Mouse (Mus musculus) kidney, adult 2 months (tissue): ENCODE data around the gene Onecut3. TPM values are rescaled to one million over a fixed set of nuclear protein-coding genes. Genes with fewer than 3 reads are reported as not detected.
A peak's percentile ranks its signal among the peaks of the same experiment; 100 is the strongest.

Experiments used
- DNase-seq: peaks from one replicate; pipeline ENCODE4 v3.0.0; 2021
- H3K27ac ChIP-seq: fragments of 200-500 bp; 2 replicates; pipeline ENCODE4 v1.5.1; 2012; ENCODE audit warnings: low read depth, low read length, control low read depth, inconsistent platforms; ENCODE audit not compliant: insufficient read depth
- H3K27me3 ChIP-seq: fragments of 200-500 bp; replicated peaks from 2 replicates; pipeline ENCODE4 v1.6.1; 2012; ENCODE audit warnings: mild to moderate bottlenecking, moderate library complexity, low read length, inconsistent platforms; ENCODE audit not compliant: control insufficient read depth, insufficient read depth
- H3K36me3 ChIP-seq: fragments of 200-500 bp; 2 replicates; pipeline ENCODE4 v1.6.1; 2012; ENCODE audit warnings: mild to moderate bottlenecking, moderate library complexity, low read length, inconsistent platforms; ENCODE audit not compliant: control insufficient read depth, insufficient read depth
- H3K4me1 ChIP-seq: fragments of 200-500 bp; 2 replicates; pipeline ENCODE4 v1.6.1; 2011; ENCODE audit warnings: low read length; ENCODE audit not compliant: control insufficient read depth, insufficient read depth
- H3K4me3 ChIP-seq: fragments of 200-500 bp; 2 replicates; pipeline ENCODE4 v1.5.1; 2011; ENCODE audit warnings: mild to moderate bottlenecking, low read depth, low read length, control low read depth; ENCODE audit not compliant: insufficient read depth
- CTCF ChIP-seq: fragments of 200-500 bp; conservative IDR thresholded peaks from 2 replicates; pipeline ENCODE4 v1.5.1; 2011; ENCODE audit warnings: low read depth, mild to moderate bottlenecking, control low read depth, low read length, moderate library complexity, mixed read lengths; ENCODE audit not compliant: insufficient read depth, insufficient read length
- POLR2A ChIP-seq: fragments of 200-500 bp; IDR thresholded peaks from one replicate; pipeline ENCODE4 v1.6.1; 2011; ENCODE audit warnings: low read depth, low read length, control low read depth
- WGBS: fragments of 180-500 bp; shearing (Covaris S2); methylation state at CpG from one replicate; pipeline ENCODE4 v1.1.7; 2018; 5-methylcytosine and 5-hydroxymethylcytosine counted together
- polyA plus RNA-seq: library from polyadenylated mRNA; depleted of rRNA; stranded (reverse); fragments of >200 nt; gene quantifications from 2 replicates; pipeline ENCODE4 v1.2.3, GENCODE M21; 2012; rRNA removed

The Onecut3 gene
- 0.03 TPM in 1 of 2 replicates, not detected in the other for polyA plus RNA-seq

DNA sequence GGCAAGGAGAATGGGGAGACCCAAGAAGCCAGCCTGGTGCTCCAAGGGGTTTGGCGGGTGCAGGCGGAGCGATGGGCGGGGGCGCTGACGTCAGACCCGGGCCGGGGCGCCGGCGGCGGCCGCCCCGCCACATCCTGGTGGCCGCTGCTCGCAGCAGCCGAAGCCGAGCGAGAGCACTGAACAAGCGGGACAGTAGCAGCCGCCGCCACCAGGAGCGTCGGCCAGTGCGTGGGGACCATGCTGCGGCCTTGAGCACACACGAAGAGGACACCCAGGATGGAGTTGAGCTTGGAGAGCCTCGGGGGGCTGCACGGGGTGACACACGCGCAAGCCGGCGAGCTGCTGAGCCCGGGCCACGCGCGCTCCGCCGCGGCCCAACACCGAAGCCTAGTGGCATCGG is at the start of gene Onecut3:
TSS of gene Onecut3 (plus strand) at position 104 of the 400 bp plus-strand sequence.
- Histone ChIP-seq H3K27me3 (peaks cover 16% of the 10 kb centered on the region), H3K27ac (no peak within 1 kb of the TSS), H3K4me1 (no peaks in the 10 kb centered on the region), H3K36me3 (no peaks in the 10 kb centered on the region), H3K4me3 (peak within 1 kb of the TSS; percentile 44; the same call in 1 of the 2 replicates)
- TF ChIP-seq CTCF (no peak), POLR2A (no peak)
- peak; percentile 41 for DNase-seq
- WGBS = 1% methylated on average over 36 of the region's 42 CpGs

DNA sequence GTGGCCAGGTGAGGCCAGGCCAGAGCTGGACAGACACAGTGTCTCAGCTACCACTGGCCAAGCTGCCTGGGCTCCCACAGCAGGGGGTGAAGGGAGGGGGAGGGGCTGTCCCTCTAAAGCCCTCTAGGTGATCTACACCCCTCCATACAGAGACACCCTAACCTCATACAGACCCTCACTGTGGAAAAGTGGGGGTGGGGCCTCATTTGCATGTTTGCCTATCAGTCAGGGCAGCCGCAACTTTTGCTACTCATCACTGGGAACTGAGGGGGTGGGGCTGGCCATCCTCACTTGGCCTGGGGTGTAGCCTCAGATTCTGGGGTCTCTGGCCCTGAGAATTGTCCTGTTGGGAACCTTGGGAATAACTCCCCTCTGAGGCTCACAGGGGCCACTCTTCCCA is 49.6 kb upstream of the Onecut3 start:
- WGBS = 91% methylated on average over 1 of the region's 1 CpGs
- TF ChIP-seq CTCF = no peak
- TF ChIP-seq POLR2A = no peak
- Histone ChIP-seq H3K27ac (no peak overlapping the region), H3K27me3 (no peaks in the 10 kb centered on the region), H3K36me3 (no peaks in the 10 kb centered on the region), H3K4me1 (no peaks in the 10 kb centered on the region; the same call in 1 of the 2 replicates), H3K4me3 (no peak overlapping the region)
- DNase-seq = no peak

DNA sequence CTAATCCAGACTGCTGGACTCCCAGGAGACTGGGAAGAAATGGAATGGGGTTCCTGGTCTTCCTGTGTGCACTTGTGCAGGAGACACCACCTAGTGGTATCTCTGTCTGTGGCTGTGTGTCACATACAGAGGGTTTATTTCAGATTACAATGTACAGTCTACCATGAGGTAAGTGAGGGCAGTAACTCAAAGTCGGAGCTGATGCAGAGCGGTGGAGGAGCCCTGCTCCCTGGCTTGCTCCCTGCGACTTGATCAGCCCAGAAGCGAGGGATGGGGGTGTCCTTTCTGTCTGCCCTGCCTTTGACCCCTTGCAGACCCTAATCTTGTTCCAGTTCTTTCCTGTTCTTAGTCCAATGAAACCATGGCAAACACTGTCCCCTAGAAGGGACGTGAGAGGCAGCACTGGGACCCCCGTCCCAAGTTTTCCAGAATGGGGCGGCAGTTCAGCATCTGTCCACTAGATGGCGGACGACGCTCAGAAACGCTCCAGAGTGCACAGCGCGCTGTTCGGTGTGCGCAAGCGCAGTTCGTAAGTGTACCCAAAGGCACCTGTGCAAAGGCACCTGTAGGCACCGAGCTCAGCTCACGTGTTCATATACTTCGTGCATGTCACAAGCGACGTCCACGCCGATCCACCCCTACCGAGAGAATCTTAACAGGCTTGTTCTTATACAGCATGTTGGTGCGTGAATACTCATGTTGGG is 48.6 kb upstream of the Onecut3 start:
- no peak overlapping the region for H3K27ac ChIP-seq
- H3K4me3 ChIP-seq = no peak overlapping the region
- no peaks in the 10 kb centered on the region for H3K36me3 ChIP-seq
- H3K27me3 ChIP-seq = no peaks in the 10 kb centered on the region
- no peak for TF ChIP-seq POLR2A
- TF ChIP-seq CTCF = peak; percentile 95
- H3K4me1 ChIP-seq = no peaks in the 10 kb centered on the region; the same call in 1 of the 2 replicates
- peak; percentile 85 for DNase-seq
- WGBS = 8% methylated on average over 26 of the region's 26 CpGs

DNA sequence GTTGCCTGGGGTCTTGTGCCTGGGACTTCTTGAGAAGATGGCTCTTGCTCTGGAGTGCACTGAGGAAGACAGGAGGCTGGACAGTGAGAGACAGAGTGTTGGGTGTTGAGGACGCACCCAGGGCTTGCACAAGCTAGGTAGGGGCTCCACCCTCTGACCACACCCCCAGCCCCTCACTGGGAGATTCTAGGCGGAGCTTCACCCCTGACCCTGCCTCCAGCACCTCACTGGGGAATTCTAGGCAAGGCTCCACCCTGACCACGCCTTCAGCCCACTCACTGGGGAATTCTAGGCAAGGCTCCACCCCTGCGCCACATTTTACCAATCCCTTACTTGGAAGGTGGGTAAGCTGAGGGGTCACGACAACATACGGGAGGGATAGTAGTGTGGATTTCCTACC is 44.0 kb upstream of the Onecut3 start:
- no peak for DNase-seq
- TF ChIP-seq CTCF (no peak), POLR2A (no peak)
- WGBS = 24% methylated on average over 6 of the region's 6 CpGs
- Histone ChIP-seq H3K4me3 (no peak overlapping the region), H3K4me1 (no peaks in the 10 kb centered on the region; the same call in 1 of the 2 replicates), H3K27me3 (no peaks in the 10 kb centered on the region), H3K27ac (no peak overlapping the region), H3K36me3 (no peaks in the 10 kb centered on the region)

DNA sequence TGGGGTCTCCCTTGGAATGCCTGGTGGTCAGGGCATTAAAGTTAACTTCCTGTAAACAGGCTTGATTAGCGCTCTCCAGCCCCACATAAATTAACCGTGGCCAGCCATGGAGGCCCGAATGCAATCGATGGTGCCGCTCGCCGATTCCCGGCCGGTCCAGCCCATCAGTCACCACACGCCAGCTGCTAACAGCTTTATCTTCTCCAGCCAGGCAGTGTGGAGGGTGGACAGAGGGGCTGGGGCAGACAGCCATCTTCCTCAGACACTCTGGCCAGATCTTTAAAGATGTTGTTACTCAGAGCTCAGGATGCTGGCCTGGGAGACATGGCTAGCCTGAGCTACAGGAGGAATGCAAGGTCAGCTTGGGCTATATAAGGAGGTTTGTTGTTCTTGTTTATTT is 41.0 kb upstream of the Onecut3 start:
- no peaks in the 10 kb centered on the region for H3K27me3 ChIP-seq
- H3K4me3 ChIP-seq = no peak overlapping the region
- no peak overlapping the region for H3K27ac ChIP-seq
- no peak for TF ChIP-seq POLR2A
- TF ChIP-seq CTCF = no peak
- no peaks in the 10 kb centered on the region for H3K4me1 ChIP-seq
- DNase-seq = no peak
- no peaks in the 10 kb centered on the region for H3K36me3 ChIP-seq
- 60% methylated on average over 10 of the region's 10 CpGs for WGBS

DNA sequence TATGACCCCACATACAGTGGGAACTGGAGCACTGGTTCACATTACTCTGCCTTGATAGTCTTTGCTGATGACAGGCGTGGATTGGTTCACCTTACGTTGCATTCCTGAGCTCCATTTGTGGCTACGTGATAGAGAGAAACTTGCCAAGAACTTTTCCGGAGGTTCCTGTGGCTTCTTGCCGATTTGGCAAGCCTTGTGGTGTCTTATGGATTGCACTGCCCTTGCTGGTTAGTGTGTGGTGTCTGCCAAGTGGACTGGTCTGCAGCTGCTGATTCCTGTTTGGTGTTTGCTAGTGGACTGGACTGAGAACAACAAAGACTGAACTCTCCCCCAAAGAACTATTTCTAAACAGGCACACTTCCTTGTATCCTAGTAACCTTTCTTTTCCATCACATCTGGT is 39.9 kb upstream of the Onecut3 start:
- H3K36me3 ChIP-seq = no peaks in the 10 kb centered on the region
- TF ChIP-seq POLR2A = no peak
- no peaks in the 10 kb centered on the region for H3K4me1 ChIP-seq
- DNase-seq = no peak
- H3K4me3 ChIP-seq = no peak overlapping the region
- no peaks in the 10 kb centered on the region for H3K27me3 ChIP-seq
- 88% methylated on average over 5 of the region's 5 CpGs for WGBS
- no peak overlapping the region for H3K27ac ChIP-seq

DNA sequence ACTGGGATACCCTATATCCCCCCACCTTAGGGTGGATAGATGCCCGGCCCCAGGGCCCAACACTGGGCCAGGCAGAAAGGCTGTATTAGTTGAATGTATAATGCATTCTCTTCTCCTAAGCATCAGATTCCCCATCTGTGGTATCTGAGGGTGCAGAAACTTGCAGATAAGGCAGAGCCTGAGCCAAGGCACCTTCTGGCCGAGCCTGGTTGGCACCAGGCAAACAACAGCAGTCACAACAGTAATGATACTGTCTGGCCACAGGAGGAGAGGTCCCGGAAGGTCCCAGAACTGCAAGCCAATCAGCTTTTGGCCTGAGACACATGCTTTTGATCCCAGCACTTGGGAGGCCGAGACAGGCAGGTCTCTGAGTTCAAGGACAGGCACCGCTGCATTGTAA is 38.9 kb upstream of the Onecut3 start:
- H3K27ac ChIP-seq = no peak overlapping the region
- H3K27me3 ChIP-seq = no peaks in the 10 kb centered on the region
- H3K4me3 ChIP-seq = no peak overlapping the region
- no peak for TF ChIP-seq CTCF
- H3K36me3 ChIP-seq = no peaks in the 10 kb centered on the region
- peaks cover 4% of the 10 kb centered on the region; the same call in 1 of the 2 replicates for H3K4me1 ChIP-seq
- DNase-seq = no peak
- WGBS = 94% methylated on average over 5 of the region's 5 CpGs
